Mouse (Mus musculus) layer of hippocampus, adult 11-12 months (tissue): ENCODE measurements around the gene Tmem274.
"Not testable (repeated sequence)": the region's sequence is repeated elsewhere in the genome, so short reads cannot be mapped to it uniquely, and the experiment has no call there.

ENCODE experiments used
- DNase-seq: peaks from one replicate; pipeline ENCODE4 v3.0.0; 2022; ENCODE audit warnings: low spot score

Gene Tmem274

DNA sequence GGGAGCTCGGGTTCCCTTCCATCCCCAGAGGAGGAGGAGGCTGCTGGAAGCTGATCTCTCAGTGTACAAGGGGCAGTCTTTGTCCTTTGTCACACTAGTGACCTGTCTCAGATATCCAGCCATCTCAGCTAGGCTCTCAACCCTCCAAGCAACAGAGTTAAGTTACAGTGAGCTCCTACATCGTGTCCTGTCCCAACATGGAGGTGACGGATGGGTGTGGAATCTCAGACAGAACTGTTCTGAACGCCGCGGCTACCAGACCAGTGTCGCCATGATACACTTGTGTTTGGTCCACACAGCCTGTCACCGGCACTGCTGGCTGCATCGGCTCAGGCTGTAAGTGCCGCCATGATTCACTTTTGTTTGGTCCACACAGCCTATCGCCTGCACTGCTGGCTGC lies at the start of gene Tmem274:
Gene Tmem274, plus strand, starts transcription at position 301 of the 400 bp plus-strand sequence.
- no peak for DNase-seq

GRCm38 (mm10) chr4:149429592-149429991 lies 47.6 kb upstream of the Tmem274 start:
- DNase-seq = no peak

GRCm38 (mm10) chr4:149431887-149432286 lies 45.3 kb upstream of the Tmem274 start:
- DNase-seq = not testable (repeated sequence)

GRCm38 (mm10) chr4:149440576-149440975 lies 36.6 kb upstream of the Tmem274 start:
- DNase-seq = no peak

DNA sequence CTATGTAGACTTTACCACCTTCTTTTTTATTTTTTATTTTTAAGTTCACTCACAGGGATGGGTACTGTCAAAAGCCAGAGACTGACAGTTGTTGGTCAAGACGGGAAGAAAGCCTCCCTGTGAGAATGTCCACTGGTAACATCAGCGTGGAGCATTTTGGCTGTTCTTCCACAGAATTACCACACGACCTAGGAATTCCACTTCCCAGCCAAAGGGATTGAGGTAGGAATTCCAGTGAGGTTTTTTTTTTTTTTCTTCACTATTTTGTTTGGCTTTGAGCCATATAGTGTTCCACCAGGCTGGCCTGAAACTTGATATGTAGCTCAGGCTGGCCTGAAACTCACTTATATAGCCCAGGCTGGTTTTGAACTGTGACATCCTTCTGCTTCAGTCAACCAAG lies 34.7 kb upstream of the Tmem274 start:
- no peak for DNase-seq

- no peak for DNase-seq
These were observed 32.7 kb upstream of the Tmem274 start for GRCm38 (mm10) chr4:149444465-149444864.

- DNase-seq = peak; percentile 85
These were observed 32.0 kb upstream of the Tmem274 start for GRCm38 (mm10) chr4:149444964-149445701.

DNA sequence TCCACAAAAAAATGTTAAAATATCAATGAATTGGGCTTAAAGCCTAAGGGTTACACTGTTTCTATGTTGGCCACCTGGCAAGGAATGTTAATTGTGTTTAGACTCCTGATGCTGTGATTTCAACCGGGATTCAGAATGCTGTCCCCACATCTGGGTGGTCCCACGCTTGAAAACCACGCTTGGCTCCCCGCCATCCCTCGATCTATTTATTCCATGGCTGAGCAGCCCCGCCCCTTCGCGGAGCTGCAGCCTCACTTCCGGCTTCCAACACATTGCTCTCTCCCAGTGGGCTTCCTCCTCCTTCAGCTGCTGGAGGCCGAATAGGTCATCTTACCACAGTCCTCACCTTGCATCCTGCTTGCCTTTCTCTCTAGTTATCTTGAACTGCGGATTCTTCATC lies 31.3 kb upstream of the Tmem274 start:
- DNase-seq = peak; percentile 41

GRCm38 (mm10) chr4:149446309-149446708 lies 30.9 kb upstream of the Tmem274 start:
- no peak for DNase-seq

- DNase-seq = no peak
These were observed 26.5 kb upstream of the Tmem274 start for GRCm38 (mm10) chr4:149450636-149451035.

GRCm38 (mm10) chr4:149453656-149454055 lies 23.5 kb upstream of the Tmem274 start:
- no peak for DNase-seq

DNA sequence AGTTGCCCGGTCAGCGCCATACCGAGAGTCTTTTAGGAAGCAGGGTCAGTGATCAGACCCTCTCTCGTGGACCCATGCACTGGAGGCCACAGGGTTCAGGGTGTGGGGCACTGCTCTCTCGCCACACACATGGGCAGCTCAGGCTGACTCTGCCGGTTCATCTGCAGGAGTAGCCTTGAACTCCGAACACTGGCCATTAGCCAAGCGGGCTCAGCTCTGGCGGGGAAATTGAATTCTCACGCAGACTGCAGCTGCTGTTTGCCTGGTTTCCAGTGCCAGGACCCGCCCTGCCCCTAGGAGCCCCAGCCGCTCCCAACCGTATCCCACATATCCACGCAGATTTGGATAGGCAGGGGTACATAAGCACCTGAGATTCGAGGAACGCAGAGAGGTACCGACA lies 22.9 kb upstream of the Tmem274 start:
- DNase-seq = no peak

DNA sequence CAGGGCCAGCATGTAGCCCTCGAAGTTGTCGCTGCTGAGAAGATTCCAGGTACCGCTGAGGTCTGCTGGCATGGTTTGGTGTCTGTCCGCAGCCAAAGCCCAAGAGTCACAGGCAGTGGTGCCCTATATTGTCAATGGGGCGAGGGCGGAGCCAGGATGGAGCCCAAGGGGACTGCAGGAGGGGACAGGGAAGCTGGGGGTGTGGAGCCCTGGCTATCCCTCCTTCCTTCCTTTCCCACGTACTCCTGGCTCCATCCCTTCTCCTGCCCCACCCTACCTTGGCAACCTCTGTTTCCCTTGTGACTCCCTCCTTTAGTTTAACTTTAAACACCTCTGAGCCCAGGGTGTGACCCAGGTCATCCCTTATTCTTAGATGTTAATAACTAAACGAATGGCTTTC lies 22.3 kb upstream of the Tmem274 start, which contains the start of gene Rbp7:
Gene Rbp7, minus strand, starts transcription at position 100 of the 400 bp plus-strand sequence.
- no peak for DNase-seq

- not testable (repeated sequence) for DNase-seq
These were observed 20.0 kb upstream of the Tmem274 start for GRCm38 (mm10) chr4:149457163-149457562.

DNA sequence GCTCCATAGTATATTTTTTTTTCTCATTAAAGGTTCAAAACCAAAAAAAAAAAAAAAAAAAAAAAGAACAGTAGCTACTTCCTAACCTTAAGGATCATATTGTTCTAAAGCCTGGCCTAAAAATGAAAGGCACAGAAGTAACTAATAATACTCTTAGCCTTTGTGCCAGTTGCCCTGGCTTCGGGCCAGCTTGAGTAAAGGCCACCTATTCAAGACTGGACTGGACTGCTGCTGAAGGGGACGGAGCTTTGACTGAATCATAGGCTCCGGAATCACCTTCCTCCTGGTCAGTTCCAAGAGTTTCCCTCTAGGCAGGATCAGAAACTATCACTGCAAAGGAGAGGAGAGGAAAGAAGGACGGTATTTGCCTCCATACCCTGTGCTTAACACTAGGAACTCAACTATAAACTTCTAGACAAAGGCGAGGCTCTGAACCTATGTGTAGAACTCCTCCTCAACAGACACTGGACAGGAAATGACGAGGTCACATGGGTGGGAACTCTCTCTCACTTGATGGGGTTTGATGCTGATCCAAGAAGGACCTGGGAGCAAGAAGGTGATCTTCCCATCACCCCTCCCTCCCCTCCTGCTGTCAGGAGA lies 19.2 kb upstream of the Tmem274 start:
- no peak for DNase-seq

DNA sequence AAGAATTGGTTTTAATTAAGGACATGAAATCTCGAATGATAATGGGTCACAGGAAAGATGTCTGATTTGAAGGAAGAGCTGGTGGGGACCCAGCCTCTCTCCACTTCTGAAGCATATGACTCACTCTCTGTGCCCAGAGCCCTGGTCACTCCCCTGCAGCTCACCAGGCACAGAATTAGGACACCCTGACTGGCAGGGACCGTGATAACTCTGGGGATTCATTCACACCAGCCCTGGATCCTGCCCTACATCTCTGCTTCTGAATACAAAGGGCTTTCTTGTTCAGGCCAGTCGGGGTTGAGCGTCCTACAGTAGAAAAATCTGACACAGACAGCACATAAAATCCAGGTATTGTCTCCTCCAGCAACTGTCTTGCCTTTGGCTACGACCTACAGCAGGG lies 18.7 kb upstream of the Tmem274 start:
- no peak for DNase-seq

- no peak for DNase-seq
These were observed 17.8 kb upstream of the Tmem274 start for GRCm38 (mm10) chr4:149459425-149459824.

- DNase-seq = not testable (repeated sequence)
These were observed 16.7 kb upstream of the Tmem274 start for GRCm38 (mm10) chr4:149460475-149460874.

DNA sequence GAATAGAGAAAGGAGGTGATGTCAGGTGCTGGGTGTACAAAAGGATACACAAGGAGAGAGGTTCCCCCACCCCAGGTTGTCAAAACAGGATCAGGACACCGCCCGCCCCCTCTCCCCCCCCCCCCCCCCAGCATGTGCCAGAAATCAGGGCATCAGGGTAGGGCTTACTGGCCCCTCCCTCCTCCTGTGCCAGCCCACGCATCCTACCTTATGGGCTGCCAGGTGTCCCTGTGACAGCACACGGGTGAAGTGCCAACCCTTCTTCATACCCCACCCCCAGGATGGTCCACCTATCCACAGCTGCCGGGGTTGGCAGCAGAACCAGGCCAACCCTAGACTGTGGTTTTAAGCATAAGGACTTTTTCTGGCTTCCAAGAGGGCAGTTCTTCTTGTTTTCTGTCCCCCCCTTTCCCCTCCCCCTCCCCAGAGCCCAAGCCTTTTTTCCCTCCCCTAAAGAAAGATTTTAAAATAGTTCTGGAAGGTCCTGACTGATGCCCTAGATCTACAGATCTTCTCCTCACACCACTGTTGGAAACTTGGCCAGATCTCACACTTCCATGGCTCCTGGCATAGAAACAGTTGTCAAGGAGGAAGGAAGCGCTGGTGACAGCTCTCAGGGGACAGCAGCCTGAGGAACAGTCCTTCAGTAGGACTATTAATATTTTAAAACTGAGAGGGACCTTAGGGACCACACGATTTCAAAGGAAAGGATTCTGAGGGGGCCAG lies 15.4 kb upstream of the Tmem274 start:
- DNase-seq = no peak

DNA sequence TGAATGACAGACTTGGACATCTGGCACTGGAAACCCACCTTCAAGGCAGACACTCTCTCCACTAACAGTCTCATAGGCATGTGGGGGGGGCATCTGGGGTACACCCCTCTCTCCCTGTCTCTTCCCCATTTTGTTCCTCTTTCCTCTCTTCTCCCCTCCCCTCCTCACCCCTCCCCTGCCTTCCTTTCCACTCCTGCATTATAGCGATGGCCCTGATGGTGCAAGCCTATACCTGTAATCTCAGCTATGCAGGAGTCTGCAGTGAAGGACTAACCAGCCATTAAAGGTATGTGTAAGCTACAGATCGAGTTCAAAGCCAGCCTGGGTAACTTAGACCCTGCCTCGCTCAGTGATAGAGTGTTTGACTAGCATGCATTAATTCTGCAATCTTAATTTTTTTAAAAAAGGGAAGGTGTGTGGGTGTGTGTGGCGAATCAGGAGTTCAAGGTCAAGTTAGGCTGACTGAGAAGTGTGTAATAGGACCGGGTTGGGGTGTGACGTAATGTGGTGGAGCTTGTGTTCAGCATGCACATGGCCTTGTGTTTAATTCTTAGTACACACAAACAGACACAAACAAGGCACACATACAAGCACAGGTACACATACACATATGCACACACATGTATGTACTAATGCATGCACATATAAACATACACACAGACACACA lies 14.7 kb upstream of the Tmem274 start:
- DNase-seq = no peak

GRCm38 (mm10) chr4:149463435-149463950 lies 13.7 kb upstream of the Tmem274 start:
- DNase-seq = no peak

DNA sequence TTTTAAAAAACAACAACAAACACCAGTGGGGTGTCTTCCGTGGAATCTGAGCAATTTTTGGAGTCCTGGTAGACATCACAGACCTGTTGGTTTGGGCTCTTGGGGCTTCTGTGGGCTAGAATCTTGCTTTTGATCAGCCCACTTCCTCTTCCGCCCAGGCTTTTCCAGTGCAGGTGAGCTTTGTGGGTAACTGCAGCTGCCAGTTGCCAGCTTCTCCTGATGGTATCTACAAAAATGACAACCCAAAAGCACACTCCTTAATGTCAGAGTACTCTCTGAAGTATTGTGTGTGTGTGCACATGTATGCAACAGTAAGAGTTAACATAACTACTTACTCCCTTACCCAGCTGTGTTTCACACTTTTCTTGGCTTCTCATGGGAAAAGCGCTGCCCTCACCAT lies 7.6 kb upstream of the Tmem274 start:
- no peak for DNase-seq
